Mouse (Mus musculus) brain, adult 2 months (tissue): ENCODE data around the gene Adgrg5.

Source experiments
- DNase-seq: peaks from one replicate; pipeline ENCODE4 v3.0.0; 2011; ENCODE audit warnings: low read depth, low spot score

Adgrg5 gene

GRCm38 (mm10) chr8:94923405-94923804, at the start of gene Adgrg5:
TSS of gene Adgrg5 (plus strand) at chr8:94923694.
- no peak for DNase-seq

- DNase-seq = peak; percentile 81
Observed at GRCm38 (mm10) chr8:94874358-94874757, 49.1 kb upstream of the Adgrg5 start.

- DNase-seq = no peak
Observed at GRCm38 (mm10) chr8:94875096-94875870, 48.2 kb upstream of the Adgrg5 start.

- DNase-seq = no peak
Observed at GRCm38 (mm10) chr8:94875871-94876150, 47.7 kb upstream of the Adgrg5 start.

- DNase-seq = peak; percentile 75
Observed at GRCm38 (mm10) chr8:94876197-94876730, 47.2 kb upstream of the Adgrg5 start, which contains the start of gene Dok4. TSS of gene Dok4 (minus strand) at chr8:94876330.

GRCm38 (mm10) chr8:94876820-94877219, 46.7 kb upstream of the Adgrg5 start:
- no peak for DNase-seq

DNA sequence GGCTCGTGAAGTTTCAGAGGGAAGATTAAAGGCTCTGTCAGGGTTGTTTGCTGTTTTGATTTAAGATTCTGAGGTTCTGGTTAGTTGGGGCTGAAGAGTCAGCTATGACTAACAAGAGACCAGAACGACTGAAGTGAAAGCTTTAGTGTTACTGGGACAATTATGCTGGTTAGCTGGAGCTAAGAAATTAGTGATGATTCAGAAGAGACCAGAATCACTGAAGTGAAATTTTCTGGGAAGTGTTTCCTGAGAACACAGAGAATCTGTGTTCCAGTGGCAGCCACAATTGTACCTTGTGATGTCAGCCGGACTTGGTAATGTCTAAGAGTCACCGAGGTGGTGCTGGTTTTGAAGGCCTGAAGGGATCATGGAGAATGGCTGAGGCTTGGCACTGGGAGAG, 42.8 kb upstream of the Adgrg5 start:
- no peak for DNase-seq

- DNase-seq = no peak
Observed at GRCm38 (mm10) chr8:94888383-94889036, 35.0 kb upstream of the Adgrg5 start.

GRCm38 (mm10) chr8:94892917-94893316, 30.6 kb upstream of the Adgrg5 start:
- DNase-seq = no peak

DNA sequence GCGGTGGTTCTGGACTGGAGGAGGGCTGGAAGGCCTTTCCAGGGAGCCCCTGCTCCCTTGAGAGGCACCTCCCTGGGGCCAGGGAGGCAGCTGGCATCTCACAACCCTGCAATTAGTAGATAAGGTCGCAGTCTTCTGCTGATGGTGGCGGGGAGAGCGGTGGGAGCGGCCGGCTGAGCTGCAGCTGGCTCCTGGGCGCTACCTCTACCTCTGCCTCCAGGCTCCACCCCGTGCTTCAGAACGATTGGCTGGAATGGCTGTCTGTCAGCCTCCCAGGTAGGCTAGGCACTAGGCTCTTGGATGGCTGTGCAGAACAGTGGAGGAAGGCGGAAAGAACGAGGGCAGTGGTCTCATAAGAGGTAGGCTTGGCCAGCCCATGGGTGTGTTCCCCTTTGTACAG, 24.2 kb upstream of the Adgrg5 start:
- DNase-seq = no peak

DNA sequence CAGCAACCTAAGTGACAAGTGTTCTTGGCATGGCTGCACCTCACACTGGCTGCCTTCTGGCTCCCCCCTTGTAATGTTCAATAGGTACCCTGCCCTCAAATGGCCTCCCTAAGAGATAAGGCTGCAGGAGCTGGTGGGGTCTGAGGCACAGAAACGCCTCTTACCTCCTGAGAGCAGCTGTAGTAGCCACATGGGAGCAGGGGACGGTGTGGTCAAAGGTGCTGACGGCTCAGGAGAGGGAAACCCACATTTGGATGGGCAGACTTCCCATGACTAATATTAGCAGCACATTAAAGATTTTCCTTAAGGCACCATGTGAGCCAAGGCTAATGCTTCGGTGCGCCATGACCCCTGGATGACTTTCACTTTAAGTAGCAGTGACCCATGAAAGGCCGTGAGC, 22.9 kb upstream of the Adgrg5 start:
- DNase-seq = no peak

- no peak for DNase-seq
Observed at GRCm38 (mm10) chr8:94901031-94901430, 22.5 kb upstream of the Adgrg5 start.

GRCm38 (mm10) chr8:94903709-94904108, 19.8 kb upstream of the Adgrg5 start:
- no peak for DNase-seq

- DNase-seq = peak; percentile 32
Observed at GRCm38 (mm10) chr8:94904450-94905175, 18.9 kb upstream of the Adgrg5 start.

- peak; percentile 76 for DNase-seq
Observed at GRCm38 (mm10) chr8:94907591-94908300, 15.7 kb upstream of the Adgrg5 start.

DNA sequence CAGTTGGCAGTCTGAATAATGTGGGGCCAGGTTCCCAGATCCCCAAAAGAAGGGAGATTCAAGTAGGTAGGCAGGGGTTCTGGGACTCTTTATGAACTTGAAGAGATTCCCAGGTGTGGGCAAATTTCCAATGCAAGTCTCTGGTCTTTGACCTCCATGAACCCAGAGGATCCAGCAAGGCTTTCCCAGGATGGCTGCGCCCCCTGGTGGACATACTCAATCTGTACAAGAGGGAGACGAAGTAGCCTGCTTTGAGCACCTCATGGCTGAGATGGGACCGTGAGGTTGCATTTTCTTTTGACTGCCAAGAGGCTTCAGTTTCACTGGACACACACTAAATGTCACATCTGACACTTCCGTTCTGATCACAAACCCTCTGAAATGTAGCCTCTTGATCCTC, 14.6 kb upstream of the Adgrg5 start:
- DNase-seq = peak; percentile 85

GRCm38 (mm10) chr8:94913061-94913660, 10.3 kb upstream of the Adgrg5 start:
- DNase-seq = peak; percentile 56

GRCm38 (mm10) chr8:94914256-94914655, 9.2 kb upstream of the Adgrg5 start:
- DNase-seq = no peak

DNA sequence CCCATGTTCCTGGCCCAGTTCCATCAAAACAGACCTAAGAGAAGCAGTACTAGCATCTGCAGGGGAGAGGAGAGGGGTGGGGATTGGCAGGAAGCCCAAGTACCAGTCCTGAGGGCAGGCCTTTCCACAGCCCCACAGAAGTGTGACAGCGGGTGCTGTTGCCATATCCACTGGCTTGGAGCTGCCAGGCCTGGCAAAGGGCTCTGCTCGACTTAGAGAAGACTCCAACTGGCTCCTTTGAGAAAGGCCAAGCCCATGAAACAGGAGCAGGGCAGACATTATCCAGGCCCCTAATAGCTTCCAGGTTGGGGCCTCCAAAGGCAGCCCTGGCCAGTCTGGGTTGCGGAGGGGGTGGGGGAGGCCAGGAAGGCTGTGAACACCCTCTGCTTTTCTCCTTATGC, 8.8 kb upstream of the Adgrg5 start:
- no peak for DNase-seq

DNA sequence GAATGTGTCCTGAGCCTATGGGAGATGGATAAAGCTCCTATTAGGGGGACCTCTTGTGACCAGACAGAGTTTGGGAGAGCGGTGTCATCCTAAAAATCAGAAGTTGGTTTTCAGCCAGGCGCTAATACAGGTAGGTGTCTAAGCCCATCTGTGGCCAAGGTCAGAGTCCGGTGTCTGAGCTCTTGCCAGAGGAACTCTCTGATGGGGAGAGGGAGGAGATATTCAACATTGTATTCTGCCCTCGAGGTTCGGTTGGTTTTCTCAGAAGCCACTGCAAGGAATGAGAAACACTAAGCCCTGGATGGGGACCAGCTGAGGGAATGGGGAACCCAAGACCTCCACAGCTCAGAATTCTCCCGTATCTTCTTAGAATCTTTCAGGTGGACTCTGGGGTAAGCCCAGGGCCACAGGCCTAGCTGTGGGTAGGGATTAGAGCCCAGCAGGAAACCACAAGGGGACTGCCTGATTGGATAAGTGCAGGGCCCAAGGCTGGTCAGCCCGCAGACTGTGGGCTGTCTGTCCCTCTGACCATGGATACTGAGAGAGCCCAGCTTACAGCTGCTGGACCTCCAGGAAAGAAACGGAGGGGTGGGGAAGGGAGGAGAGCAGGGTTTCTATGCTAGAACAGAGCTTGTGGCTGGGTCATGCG, 7.1 kb upstream of the Adgrg5 start:
- DNase-seq = no peak

GRCm38 (mm10) chr8:94916960-94917324, 6.6 kb upstream of the Adgrg5 start:
- no peak for DNase-seq
